Mouse (Mus musculus): ENCODE data around the gene Il11. TPM values are rescaled to one million over a fixed set of nuclear protein-coding genes. Genes with fewer than 3 reads are reported as not detected.

Il11 gene
- polyA plus RNA-seq, 1 experiment from 2014 or later: 0.48 TPM

GRCm38 (mm10) chr7:4739041-4739543, 43.6 kb downstream of the Il11 start:
- Histone ChIP-seq H3K27me3 (no peaks in the 10 kb centered on the region), H3K4me3 (replicated peaks) (peak overlapping the region; percentile 34), H3K9ac (replicated peaks) (no peak overlapping the region; the same call in 1 of the 2 replicates), H3K27ac (peak overlapping the region; percentile 78), H3K4me2 (replicated peaks) (peak overlapping the region; percentile 59), H3K36me3 (peaks cover 7% of the 10 kb centered on the region; the same call in 1 of the 2 replicates), H3K9me3 (no peaks in the 10 kb centered on the region), H3K4me1 (replicated peaks) (peaks cover 44% of the 10 kb centered on the region)
- WGBS: 39% methylated on average over 10 of the region's 10 CpGs
- ATAC-seq: no peak

- no peaks in the 10 kb centered on the region for H3K4me1 ChIP-seq (replicated peaks)
- no peak overlapping the region for H3K27ac ChIP-seq
- no peak overlapping the region for H3K4me3 ChIP-seq (replicated peaks)
- H3K9me3 ChIP-seq: 0 out of 2 replicates have a peak, but pooled peaks cover 2% of the 10 kb centered on the region
- no peaks in the 10 kb centered on the region for H3K27me3 ChIP-seq
- H3K4me2 ChIP-seq (replicated peaks): no peak overlapping the region
- H3K9ac ChIP-seq (replicated peaks): no peak overlapping the region
- no peak for ATAC-seq
- WGBS: 80% methylated on average over 6 of the region's 6 CpGs
- no peaks in the 10 kb centered on the region for H3K36me3 ChIP-seq
Observed at GRCm38 (mm10) chr7:4732968-4733392, 49.7 kb downstream of the Il11 start.

GRCm38 (mm10) chr7:4731090-4731489, 51.6 kb downstream of the Il11 start:
- ATAC-seq: no peak

GRCm38 (mm10) chr7:4725169-4725568, 57.5 kb downstream of the Il11 start, which contains the start of gene Tmem150b:
Gene Tmem150b (minus strand): TSS chr7:4725249.
- 0 out of 2 replicates have a peak, but pooled peaks cover 2% of the 10 kb centered on the region for H3K9me3 ChIP-seq
- H3K4me2 ChIP-seq (replicated peaks): no peak within 1 kb of the TSS; the same call in 1 of the 2 replicates
- H3K36me3 ChIP-seq: no peaks in the 10 kb centered on the region
- WGBS: 89% methylated on average over 7 of the region's 7 CpGs
- no peaks in the 10 kb centered on the region for H3K27me3 ChIP-seq
- no peaks in the 10 kb centered on the region for H3K4me1 ChIP-seq (replicated peaks)
- H3K4me3 ChIP-seq (replicated peaks): no peak within 1 kb of the TSS
- H3K27ac ChIP-seq: no peak within 1 kb of the TSS
- no peak within 1 kb of the TSS for H3K9ac ChIP-seq (replicated peaks)
- ATAC-seq: no peak

More at GRCm38 (mm10) chr7:4731090-4731489, 51.6 kb downstream of the Il11 start:
- Histone ChIP-seq H3K27me3 (no peaks in the 10 kb centered on the region), H3K4me1 (replicated peaks) (no peaks in the 10 kb centered on the region), H3K27ac (no peak overlapping the region), H3K4me2 (replicated peaks) (no peak overlapping the region), H3K4me3 (replicated peaks) (no peak overlapping the region), H3K9me3 (0 out of 2 replicates have a peak, but pooled peaks cover 2% of the 10 kb centered on the region), H3K9ac (replicated peaks) (no peak overlapping the region), H3K36me3 (no peaks in the 10 kb centered on the region)
- WGBS: 86% methylated on average over 5 of the region's 5 CpGs

- Histone ChIP-seq H3K9me3 (no peaks in the 10 kb centered on the region), H3K4me1 (replicated peaks) (no peaks in the 10 kb centered on the region), H3K27ac (no peak overlapping the region), H3K4me2 (replicated peaks) (no peak overlapping the region), H3K27me3 (no peaks in the 10 kb centered on the region), H3K9ac (replicated peaks) (no peak overlapping the region), H3K36me3 (no peaks in the 10 kb centered on the region), H3K4me3 (replicated peaks) (no peak overlapping the region)
- no peak for ATAC-seq
- WGBS: 73% methylated on average over 3 of the region's 3 CpGs
Observed at GRCm38 (mm10) chr7:4724359-4724758, 58.3 kb downstream of the Il11 start.

GRCm38 (mm10) chr7:4723508-4723907, 59.2 kb downstream of the Il11 start:
- Histone ChIP-seq H3K4me3 (replicated peaks) (peak overlapping the region; percentile 31), H3K36me3 (no peaks in the 10 kb centered on the region; the same call in 1 of the 2 replicates), H3K27me3 (no peaks in the 10 kb centered on the region), H3K4me1 (replicated peaks) (no peaks in the 10 kb centered on the region), H3K4me2 (replicated peaks) (peak overlapping the region; percentile 49), H3K9me3 (no peaks in the 10 kb centered on the region), H3K9ac (replicated peaks) (0 out of 2 replicates have a peak overlapping the region, but pooled peaks have one; percentile 23), H3K27ac (no peak overlapping the region)
- ATAC-seq: peak; percentile 84
- WGBS: 40% methylated on average over 12 of the region's 12 CpGs

Other genes with a start within 250 kb of the Il11 start
- gene Syt5, start 235.3 kb downstream of the Il11 start, polyA plus RNA-seq (2015; fragmentation: Nextera tagmentation; extraction: Ambion mirVana): 92.2 and 97.8 TPM in 2 replicates
- 0.35 and 0.67 TPM in 2 replicates for gene Ptprh, start 178.8 kb downstream of the Il11 start, polyA plus RNA-seq (2015; fragmentation: Nextera tagmentation; extraction: Ambion mirVana)
- 3.8 and 3.9 TPM in 2 replicates for gene Tmem86b, start 151.4 kb downstream of the Il11 start, polyA plus RNA-seq (2015; fragmentation: Nextera tagmentation; extraction: Ambion mirVana)
- 9.2 and 11.4 TPM in 2 replicates for gene Ppp6r1, start 123.8 kb downstream of the Il11 start, polyA plus RNA-seq (2015; fragmentation: Nextera tagmentation; extraction: Ambion mirVana)
- 122 and 123 TPM in 2 replicates for gene Hspbp1, start 97.8 kb downstream of the Il11 start, polyA plus RNA-seq (2015; fragmentation: Nextera tagmentation; extraction: Ambion mirVana)
- gene Brsk1, start 92.3 kb downstream of the Il11 start, polyA plus RNA-seq (2015; fragmentation: Nextera tagmentation; extraction: Ambion mirVana): 6.8 and 7.6 TPM in 2 replicates
- 0.22 and 0.24 TPM in 2 replicates for gene Tmem150b, start 57.6 kb downstream of the Il11 start, polyA plus RNA-seq (2015; fragmentation: Nextera tagmentation; extraction: Ambion mirVana)
- 90.0 and 92.5 TPM in 2 replicates for gene Kmt5c, start 42.7 kb downstream of the Il11 start, polyA plus RNA-seq (2015; fragmentation: Nextera tagmentation; extraction: Ambion mirVana)
- gene Cox6b2, start 29.8 kb downstream of the Il11 start, polyA plus RNA-seq (2015; fragmentation: Nextera tagmentation; extraction: Ambion mirVana): 19.7 and 22.9 TPM in 2 replicates
- gene Fam71e2, start 11.6 kb downstream of the Il11 start, polyA plus RNA-seq (2015; fragmentation: Nextera tagmentation; extraction: Ambion mirVana): not detected in 2 replicates
- 0.45 TPM in 1 of 2 replicates, not detected in the other for gene Tmem190, start 78 bp upstream of the Il11 start, polyA plus RNA-seq (2015; fragmentation: Nextera tagmentation; extraction: Ambion mirVana)
- 2.5 and 3.0 TPM in 2 replicates for gene Tmem238, start 6.8 kb upstream of the Il11 start, polyA plus RNA-seq (2015; fragmentation: Nextera tagmentation; extraction: Ambion mirVana)
- 224 and 265 TPM in 2 replicates for gene Rpl28, start 10.0 kb upstream of the Il11 start, polyA plus RNA-seq (2015; fragmentation: Nextera tagmentation; extraction: Ambion mirVana)
- gene Ube2s, start 29.7 kb upstream of the Il11 start, polyA plus RNA-seq (2015; fragmentation: Nextera tagmentation; extraction: Ambion mirVana): 281 and 301 TPM in 2 replicates
- gene Shisa7, start 61.8 kb upstream of the Il11 start, polyA plus RNA-seq (2015; fragmentation: Nextera tagmentation; extraction: Ambion mirVana): 8.8 and 9.7 TPM in 2 replicates
- gene Isoc2b, start 87.4 kb upstream of the Il11 start, polyA plus RNA-seq (2015; fragmentation: Nextera tagmentation; extraction: Ambion mirVana): 3.3 and 5.3 TPM in 2 replicates
- gene Isoc2a, start 94.3 kb upstream of the Il11 start, polyA plus RNA-seq (2015; fragmentation: Nextera tagmentation; extraction: Ambion mirVana): 0.43 and 0.65 TPM in 2 replicates
- 0.31 and 0.32 TPM in 2 replicates for gene Gm36210, start 123.7 kb upstream of the Il11 start, polyA plus RNA-seq (2015; fragmentation: Nextera tagmentation; extraction: Ambion mirVana)
- 4.3 and 4.4 TPM in 2 replicates for gene Zfp628, start 132.4 kb upstream of the Il11 start, polyA plus RNA-seq (2015; fragmentation: Nextera tagmentation; extraction: Ambion mirVana)
- gene Nat14, start 139.2 kb upstream of the Il11 start, polyA plus RNA-seq (2015; fragmentation: Nextera tagmentation; extraction: Ambion mirVana): 29.5 and 31.1 TPM in 2 replicates
- 0.88 and 0.98 TPM in 2 replicates for gene Ssc5d, start 142.9 kb upstream of the Il11 start, polyA plus RNA-seq (2015; fragmentation: Nextera tagmentation; extraction: Ambion mirVana)
- 0.12 and 0.13 TPM in 2 replicates for gene Sbk2, start 181.5 kb upstream of the Il11 start, polyA plus RNA-seq (2015; fragmentation: Nextera tagmentation; extraction: Ambion mirVana)
- gene Sbk3, start 188.3 kb upstream of the Il11 start, polyA plus RNA-seq (2015; fragmentation: Nextera tagmentation; extraction: Ambion mirVana): 0.10 and 0.13 TPM in 2 replicates
- 65.2 and 68.4 TPM in 2 replicates for gene Zfp579, start 213.3 kb upstream of the Il11 start, polyA plus RNA-seq (2015; fragmentation: Nextera tagmentation; extraction: Ambion mirVana)
- 8.6 and 8.9 TPM in 2 replicates for gene Zfp524, start 231.6 kb upstream of the Il11 start, polyA plus RNA-seq (2015; fragmentation: Nextera tagmentation; extraction: Ambion mirVana)
- gene Fiz1, start 231.8 kb upstream of the Il11 start, polyA plus RNA-seq (2015; fragmentation: Nextera tagmentation; extraction: Ambion mirVana): 42.0 and 51.1 TPM in 2 replicates
- 0.89 and 1.3 TPM in 2 replicates for gene Gm44973, start 232.6 kb upstream of the Il11 start, polyA plus RNA-seq (2015; fragmentation: Nextera tagmentation; extraction: Ambion mirVana)
- 5.7 and 7.9 TPM in 2 replicates for gene Zfp865, start 237.5 kb upstream of the Il11 start, polyA plus RNA-seq (2015; fragmentation: Nextera tagmentation; extraction: Ambion mirVana)
- 25.8 and 30.1 TPM in 2 replicates for gene Ccdc106, start 237.7 kb upstream of the Il11 start, polyA plus RNA-seq (2015; fragmentation: Nextera tagmentation; extraction: Ambion mirVana)

Measured in midbrain, embryonic 13.5 days (tissue).